Mouse (Mus musculus) regulatory T cell (primary cell): ENCODE results near the gene Ltbp1.

Experiments
- in situ Hi-C: fragments of 300-600 bp; cut with MboI, MseI; formaldehyde crosslinking; loops from one replicate; pipeline ENCODE4 v1.15.1; 2025; ENCODE audit warnings: high pct_unique_total_duplicates

The Ltbp1 gene

DNA sequence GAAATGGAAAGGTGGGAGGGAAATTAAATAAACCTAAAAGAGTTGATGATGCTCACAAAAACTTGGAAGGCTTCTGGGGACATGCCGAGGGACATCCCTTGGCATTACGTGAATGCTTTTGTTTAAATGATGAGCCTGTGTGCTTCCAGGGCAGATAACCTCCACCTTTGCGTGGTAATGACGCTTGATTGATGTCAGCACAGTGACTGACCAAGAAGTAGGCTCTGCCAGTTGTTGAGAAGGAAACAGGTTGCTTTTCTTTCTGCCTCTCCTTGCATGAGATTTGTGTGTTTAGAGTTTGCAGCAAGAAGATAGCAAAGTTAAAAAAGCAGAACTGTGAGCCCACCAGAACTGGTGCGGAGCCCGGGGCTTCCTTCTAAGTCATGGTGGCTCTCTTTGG is 431.5 kb downstream of the Ltbp1 start:
- in situ Hi-C loops, result no loop called here

DNA sequence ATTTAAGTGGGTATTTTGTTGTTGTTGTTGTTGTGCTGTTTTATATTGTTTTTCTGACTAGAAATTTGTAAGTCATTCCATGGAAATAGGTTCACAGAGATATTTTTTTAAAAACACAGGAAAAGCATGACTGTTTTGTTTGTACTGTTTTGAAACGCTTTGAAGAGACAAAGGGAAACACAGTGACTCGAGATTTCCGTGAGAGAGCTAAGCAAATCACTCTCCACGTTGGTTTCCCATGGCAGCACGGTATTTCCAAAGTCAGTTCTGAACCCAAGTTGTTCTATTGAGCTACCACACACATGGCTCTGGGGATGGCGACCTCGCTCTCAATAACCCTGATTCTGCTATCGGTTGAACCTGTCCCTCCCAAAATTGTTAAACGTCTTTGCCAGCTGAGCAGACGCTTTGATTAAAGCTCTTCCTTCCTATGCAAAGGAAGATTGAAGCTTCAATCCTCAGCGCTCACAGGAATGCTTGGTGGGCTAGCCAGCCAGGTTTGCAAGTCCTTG is 431.9 kb downstream of the Ltbp1 start:
- in situ Hi-C loops, result no loop called here

DNA sequence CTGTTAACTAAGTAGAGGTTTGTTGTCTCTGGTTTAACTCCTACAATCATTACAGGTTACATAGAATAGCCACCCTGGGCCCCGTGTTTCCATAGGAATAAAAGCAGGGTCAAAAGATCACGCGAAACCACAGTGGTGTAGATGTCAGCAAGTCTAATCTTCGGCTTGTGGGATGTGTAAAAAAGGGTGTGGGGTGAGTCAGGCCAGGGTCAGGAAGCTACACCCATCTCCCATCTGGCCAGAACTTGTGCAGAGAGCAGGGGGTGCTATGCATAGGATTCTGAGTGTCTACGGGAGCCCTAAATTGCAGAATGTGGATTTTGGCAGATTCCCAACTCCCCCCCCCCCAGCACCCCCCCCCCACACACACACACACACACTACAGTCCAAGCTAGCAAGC is 432.8 kb downstream of the Ltbp1 start:
- in situ Hi-C loops, result no loop called here

DNA sequence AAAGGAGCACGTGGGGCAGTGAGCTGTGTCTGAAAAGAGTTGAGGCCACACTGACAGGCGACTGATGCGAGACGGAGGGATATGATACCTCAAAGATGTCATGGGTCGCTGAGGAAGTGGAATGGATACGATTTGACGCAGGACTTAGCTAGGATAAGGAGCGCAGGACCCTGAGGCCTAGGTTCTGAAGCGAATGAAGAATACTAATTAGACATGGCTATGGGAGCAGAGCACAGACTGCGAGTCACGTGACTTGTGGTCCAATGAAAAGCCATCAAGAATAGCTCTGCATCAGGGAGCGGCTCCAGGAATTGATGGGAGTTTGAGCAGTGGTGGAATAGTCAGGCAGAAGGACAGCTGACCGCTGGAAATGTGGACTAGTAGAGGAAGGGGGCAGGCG is 433.7 kb downstream of the Ltbp1 start:
- in situ Hi-C loops, result no loop called here

DNA sequence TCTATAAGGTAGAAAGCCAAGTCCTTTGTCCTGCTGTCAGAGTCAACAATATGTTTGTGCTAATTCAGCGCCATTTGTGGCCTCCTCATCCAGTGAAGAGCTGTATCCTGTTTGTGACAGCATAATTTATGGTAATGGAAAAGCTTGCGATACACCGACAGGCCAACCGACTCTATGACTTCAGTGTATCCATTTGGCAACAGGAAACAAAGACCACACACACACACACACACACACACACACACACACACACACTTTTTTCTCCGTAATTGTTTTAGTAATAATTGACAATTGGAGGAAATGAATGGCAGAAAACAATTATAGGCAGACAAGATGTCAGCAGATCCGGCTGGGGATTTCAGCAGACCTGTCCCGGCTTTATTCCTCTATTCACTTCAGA is 435.3 kb downstream of the Ltbp1 start:
- in situ Hi-C loops, result no loop called here

DNA sequence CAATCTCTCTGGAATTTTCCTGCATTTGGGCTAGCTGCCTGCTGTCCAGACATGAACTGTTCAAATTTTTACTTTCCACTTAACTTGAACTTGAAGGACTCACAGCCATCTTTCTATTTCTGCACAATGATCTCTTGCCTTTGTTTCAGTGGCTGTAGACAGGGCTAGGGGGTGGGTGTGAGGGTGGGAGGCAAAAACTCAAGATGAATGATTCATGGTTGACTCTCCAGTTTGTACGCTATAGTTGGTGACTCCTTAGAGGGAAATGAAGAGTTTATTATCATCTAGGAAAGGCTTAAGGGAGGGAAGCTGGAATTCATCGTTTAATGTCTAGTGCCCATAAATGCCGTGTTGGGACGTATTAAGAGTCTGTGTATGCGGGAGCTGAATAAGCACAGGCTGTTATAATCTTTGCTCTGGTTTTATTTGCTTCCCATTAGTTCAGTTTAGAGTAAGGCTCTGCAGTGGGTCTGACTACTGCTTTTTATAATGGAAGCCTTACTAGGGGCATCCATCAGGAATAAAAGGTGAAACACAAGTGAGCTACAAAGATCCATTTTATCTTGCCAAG is 436.0 kb downstream of the Ltbp1 start:
- in situ Hi-C loops, result no loop called here
